Mouse (Mus musculus): ENCODE data around the gene Padi2.

- TF ChIP-seq GATA1 (IDR thresholded peaks at IDR 0.05; ENCODE audit: low read length) (no peak), TAL1 (IDR thresholded peaks at IDR 0.05; ENCODE audit: low read length) (no peak)
Observed at GRCm38 (mm10) chr4:140914731-140915131, 8.6 kb downstream of the Padi2 start.
